Mouse (Mus musculus): Measurements from ENCODE around the gene Arhgef28.

The Arhgef28 gene

GRCm38 (mm10) chr13:98205771-98206545, at the start of gene Arhgef28:
Arhgef28 (minus strand) TSS chr13:98206439.
- DNase-seq (ENCODE audit: low spot score in 2 of 2): peak; percentile 5 to 42

GRCm38 (mm10) chr13:98254921-98255320, 48.7 kb upstream of the Arhgef28 start:
- DNase-seq (ENCODE audit: low spot score in 2 of 2): no peak

- DNase-seq (ENCODE audit: low spot score in 2 of 2): no peak
Measured at GRCm38 (mm10) chr13:98249594-98249993, 43.4 kb upstream of the Arhgef28 start.

GRCm38 (mm10) chr13:98245386-98245785, 39.1 kb upstream of the Arhgef28 start:
- DNase-seq (ENCODE audit: low spot score in 2 of 2): no peak

- no peak for DNase-seq (ENCODE audit: low spot score in 2 of 2)
Measured at GRCm38 (mm10) chr13:98244571-98245350, 38.5 kb upstream of the Arhgef28 start.

- DNase-seq (ENCODE audit: low spot score in 2 of 2): no peak
Measured at GRCm38 (mm10) chr13:98241531-98242282, 35.5 kb upstream of the Arhgef28 start.

- DNase-seq (ENCODE audit: low spot score in 2 of 2): peak in 1 of 2 experiments; percentile 52
Measured at GRCm38 (mm10) chr13:98239978-98240641, 33.9 kb upstream of the Arhgef28 start.

- no peak for DNase-seq (ENCODE audit: low spot score in 2 of 2)
Measured at GRCm38 (mm10) chr13:98235451-98235850, 29.2 kb upstream of the Arhgef28 start.

- DNase-seq (ENCODE audit: low spot score in 2 of 2): no peak
Measured at GRCm38 (mm10) chr13:98230511-98230910, 24.3 kb upstream of the Arhgef28 start.

GRCm38 (mm10) chr13:98226225-98226624, 20.0 kb upstream of the Arhgef28 start:
- no peak for DNase-seq (ENCODE audit: low spot score in 2 of 2)

GRCm38 (mm10) chr13:98222848-98223247, 16.6 kb upstream of the Arhgef28 start:
- DNase-seq (ENCODE audit: low spot score in 2 of 2): peak in 1 of 2 experiments; percentile 17

GRCm38 (mm10) chr13:98210137-98210536, 3.9 kb upstream of the Arhgef28 start:
- no peak for DNase-seq (ENCODE audit: low spot score in 2 of 2)

- DNase-seq (ENCODE audit: low spot score in 2 of 2): peak in 1 of 2 experiments; percentile 16
Measured at GRCm38 (mm10) chr13:98208842-98209241, 2.6 kb upstream of the Arhgef28 start.

- no peak for DNase-seq (ENCODE audit: low spot score in 2 of 2)
Measured at GRCm38 (mm10) chr13:98206546-98206870, 269 bp upstream of the Arhgef28 start.

- DNase-seq (ENCODE audit: low spot score in 2 of 2): no peak
Measured at GRCm38 (mm10) chr13:98205111-98205510, 1.1 kb downstream of the Arhgef28 start.

- DNase-seq (ENCODE audit: low spot score in 2 of 2): no peak
Measured at GRCm38 (mm10) chr13:98204371-98204770, 1.9 kb downstream of the Arhgef28 start.

- DNase-seq (ENCODE audit: low spot score in 2 of 2): no peak
Measured at GRCm38 (mm10) chr13:98201436-98201835, 4.8 kb downstream of the Arhgef28 start.

GRCm38 (mm10) chr13:98192596-98192995, 13.6 kb downstream of the Arhgef28 start:
- DNase-seq (ENCODE audit: low spot score in 2 of 2): no peak

GRCm38 (mm10) chr13:98188500-98188899, 17.7 kb downstream of the Arhgef28 start:
- DNase-seq (ENCODE audit: low spot score in 2 of 2): no peak

GRCm38 (mm10) chr13:98187904-98188303, 18.3 kb downstream of the Arhgef28 start:
- DNase-seq (ENCODE audit: low spot score in 2 of 2): no peak

GRCm38 (mm10) chr13:98186179-98186578, 20.1 kb downstream of the Arhgef28 start:
- DNase-seq (ENCODE audit: low spot score in 2 of 2): no peak

- no peak for DNase-seq (ENCODE audit: low spot score in 2 of 2)
Measured at GRCm38 (mm10) chr13:98184632-98185031, 21.6 kb downstream of the Arhgef28 start.
